Mouse (Mus musculus) intestine, postnatal 0 days (tissue): ENCODE measurements at regions not wholly inside any gene's neighbourhood (a gene's known extent, or its start where the extent isn't known, plus 50 kb on each side); places are given as distances from the start of the nearest gene placed in this dataset.

Experiments used
- ATAC-seq: fragments of 200-750 bp; cut with Nextera tagmentation; 2 replicates; pipeline ENCODE4 v1.8.0; 2017; ENCODE audit warnings: mild to moderate bottlenecking, moderate TSS enrichment, moderate library complexity
- H3K27ac ChIP-seq: fragments of 300-500 bp; sonication (generic); 2 replicates; pipeline ENCODE4 v1.5.1; 2014; ENCODE audit warnings: mild to moderate bottlenecking, low read depth, low read length, moderate library complexity
- H3K27me3 ChIP-seq: fragments of 300-500 bp; sonication (generic); replicated peaks from 2 replicates; pipeline ENCODE4 v1.6.1; 2014; ENCODE audit warnings: low read length, mixed read lengths; ENCODE audit not compliant: control insufficient read depth, insufficient read depth
- H3K36me3 ChIP-seq: fragments of 300-500 bp; sonication (generic); 2 replicates; pipeline ENCODE4 v1.6.1; 2014; ENCODE audit warnings: mild to moderate bottlenecking, moderate library complexity; ENCODE audit not compliant: control insufficient read depth, insufficient read depth
- H3K4me1 ChIP-seq: fragments of 300-500 bp; sonication (generic); replicated peaks from 2 replicates; pipeline ENCODE4 v1.6.1; 2014; ENCODE audit warnings: antibody characterized with exemption, low read length, mixed read lengths; ENCODE audit not compliant: control insufficient read depth, insufficient read depth
- H3K4me2 ChIP-seq: fragments of 300-500 bp; sonication (generic); replicated peaks from 2 replicates; pipeline ENCODE4 v1.6.1; 2014; ENCODE audit warnings: low read depth, mild to moderate bottlenecking, moderate library complexity
- H3K4me3 ChIP-seq: fragments of 300-500 bp; sonication (generic); 2 replicates; pipeline ENCODE4 v1.5.1; 2014; ENCODE audit warnings: low read depth, low read length
- H3K9ac ChIP-seq: fragments of 300-500 bp; sonication (generic); 2 replicates; pipeline ENCODE4 v1.6.1; 2014; ENCODE audit warnings: mild to moderate bottlenecking, low read depth, low read length
- H3K9me3 ChIP-seq: fragments of 300-500 bp; sonication (generic); 2 replicates; pipeline ENCODE4 v1.6.1; 2016; ENCODE audit warnings: mixed run types; ENCODE audit not compliant: control insufficient read depth
- CTCF ChIP-seq: sonication (generic); IDR thresholded peaks from 2 replicates; pipeline ENCODE4 v1.5.1; 2016; ENCODE audit warnings: low read depth, mild to moderate bottlenecking, control low read depth, antibody characterized with exemption, moderate library complexity
- WGBS: fragments of 180-500 bp; shearing (Covaris S2); extraction: QIAGEN DNeasy Blood & Tissue Kit; methylation state at CpG from one replicate; pipeline ENCODE4 v1.1.7; 2014; 5-methylcytosine and 5-hydroxymethylcytosine counted together

- no peaks in the 10 kb centered on the region for H3K9me3 ChIP-seq
- H3K36me3 ChIP-seq: no peaks in the 10 kb centered on the region
- H3K4me2 ChIP-seq: no peak overlapping the region
- ATAC-seq: no peak
- no peak overlapping the region for H3K4me3 ChIP-seq
- no peak overlapping the region for H3K9ac ChIP-seq
- H3K4me1 ChIP-seq: no peaks in the 10 kb centered on the region
- 65% methylated on average over 10 of the region's 10 CpGs for WGBS
- no peaks in the 10 kb centered on the region for H3K27me3 ChIP-seq
- TF ChIP-seq CTCF: no peak
- no peak overlapping the region for H3K27ac ChIP-seq
These were observed 194.0 kb downstream of the Ppp4r2 start for GRCm38 (mm10) chr6:101027462-101027861.

GRCm38 (mm10) chr6:101029436-101029835 is 196.0 kb downstream of the Ppp4r2 start:
- no peak overlapping the region for H3K4me2 ChIP-seq
- no peaks in the 10 kb centered on the region for H3K9me3 ChIP-seq
- no peak for ATAC-seq
- no peak overlapping the region for H3K27ac ChIP-seq
- no peaks in the 10 kb centered on the region for H3K36me3 ChIP-seq
- no peaks in the 10 kb centered on the region for H3K27me3 ChIP-seq
- no peak for TF ChIP-seq CTCF
- H3K4me3 ChIP-seq: no peak overlapping the region
- H3K4me1 ChIP-seq: no peaks in the 10 kb centered on the region
- H3K9ac ChIP-seq: no peak overlapping the region
- 37% methylated on average over 3 of the region's 3 CpGs for WGBS

GRCm38 (mm10) chr6:101030451-101031125 is 197.2 kb downstream of the Ppp4r2 start:
- no peak overlapping the region for H3K27ac ChIP-seq
- H3K4me2 ChIP-seq: no peak overlapping the region
- H3K36me3 ChIP-seq: no peaks in the 10 kb centered on the region
- no peaks in the 10 kb centered on the region for H3K27me3 ChIP-seq
- 87% methylated on average over 13 of the region's 13 CpGs for WGBS
- ATAC-seq: no peak
- H3K4me1 ChIP-seq: no peaks in the 10 kb centered on the region
- no peak overlapping the region for H3K9ac ChIP-seq
- TF ChIP-seq CTCF: no peak
- no peaks in the 10 kb centered on the region for H3K9me3 ChIP-seq
- no peak overlapping the region for H3K4me3 ChIP-seq

DNA sequence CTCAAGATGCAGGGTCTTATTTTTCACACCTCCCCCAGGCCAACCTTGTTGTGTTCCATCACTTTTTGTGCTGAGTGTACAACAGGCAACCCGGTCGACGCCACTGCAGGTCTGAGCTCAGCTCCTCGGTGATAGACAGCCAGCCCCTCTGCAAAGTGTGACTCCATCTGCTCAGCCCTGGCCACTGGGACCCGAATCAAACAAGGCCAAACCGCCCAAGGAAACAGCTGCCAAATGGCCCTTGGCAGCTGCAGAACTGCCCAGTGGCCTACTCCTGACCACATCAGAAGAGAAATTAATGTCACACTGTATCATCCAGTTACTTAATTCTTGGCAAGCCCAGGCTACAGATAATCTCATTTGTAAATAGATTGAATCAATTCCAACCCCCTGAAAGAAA is 213.3 kb downstream of the Ppp4r2 start:
- Histone ChIP-seq H3K4me2 (no peak overlapping the region), H3K9ac (no peak overlapping the region), H3K4me3 (no peak overlapping the region), H3K27me3 (no peaks in the 10 kb centered on the region), H3K27ac (no peak overlapping the region), H3K36me3 (no peaks in the 10 kb centered on the region), H3K9me3 (no peaks in the 10 kb centered on the region), H3K4me1 (no peaks in the 10 kb centered on the region)
- 70% methylated on average over 6 of the region's 6 CpGs for WGBS
- no peak for TF ChIP-seq CTCF
- ATAC-seq: no peak

DNA sequence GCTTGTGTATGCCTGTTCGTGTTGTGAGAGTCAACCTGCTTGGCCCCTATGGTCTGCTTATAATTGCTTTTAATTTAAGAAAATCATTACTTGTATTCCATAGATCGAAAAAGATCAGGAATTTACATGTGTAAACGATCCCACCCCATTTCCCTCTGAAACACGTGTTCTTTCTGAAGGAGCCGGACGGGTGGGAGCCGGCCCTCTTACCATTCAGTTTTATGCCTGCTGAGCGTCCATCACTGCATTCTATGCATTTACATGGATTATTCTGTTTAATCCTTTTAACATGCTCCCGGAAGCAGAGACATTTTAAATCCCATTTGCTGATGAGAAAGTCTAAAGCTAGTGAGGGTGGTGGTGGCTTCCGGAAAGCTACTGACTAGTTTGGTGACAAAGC is 213.8 kb downstream of the Ppp4r2 start:
- no peaks in the 10 kb centered on the region for H3K4me1 ChIP-seq
- H3K9ac ChIP-seq: no peak overlapping the region
- H3K36me3 ChIP-seq: no peaks in the 10 kb centered on the region
- H3K27me3 ChIP-seq: no peaks in the 10 kb centered on the region
- no peak for TF ChIP-seq CTCF
- no peak overlapping the region for H3K27ac ChIP-seq
- H3K9me3 ChIP-seq: no peaks in the 10 kb centered on the region
- H3K4me2 ChIP-seq: no peak overlapping the region
- no peak overlapping the region for H3K4me3 ChIP-seq
- 80% methylated on average over 10 of the region's 10 CpGs for WGBS
- ATAC-seq: no peak

DNA sequence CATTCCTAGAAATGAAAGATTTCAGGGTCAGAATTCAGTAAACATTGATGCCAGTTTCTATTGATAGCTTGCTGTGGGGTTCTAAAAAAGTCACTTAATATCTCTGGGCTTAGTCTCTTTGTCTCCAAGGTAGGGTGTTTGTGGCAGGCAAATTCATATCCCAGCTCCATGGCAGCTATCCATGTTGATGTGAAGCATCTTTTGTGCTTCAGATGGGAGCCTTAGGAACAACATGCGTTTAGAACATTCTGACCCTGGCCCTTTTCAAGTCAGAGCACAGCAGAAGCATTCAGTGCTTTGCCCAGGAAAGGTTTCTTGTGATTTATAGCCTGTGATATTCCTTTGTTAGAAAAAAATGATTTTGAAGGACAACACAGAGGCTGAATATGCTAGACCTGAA is 215.0 kb downstream of the Ppp4r2 start:
- Histone ChIP-seq H3K4me1 (no peaks in the 10 kb centered on the region), H3K27me3 (no peaks in the 10 kb centered on the region), H3K36me3 (no peaks in the 10 kb centered on the region), H3K4me3 (no peak overlapping the region), H3K4me2 (no peak overlapping the region), H3K9me3 (no peaks in the 10 kb centered on the region), H3K27ac (no peak overlapping the region), H3K9ac (no peak overlapping the region)
- TF ChIP-seq CTCF: no peak
- ATAC-seq: no peak
- 86% methylated on average over 1 of the region's 1 CpGs for WGBS
